Mouse (Mus musculus) erythroblast, embryonic 14.5 days (primary cell): ENCODE results near the gene Tsc22d4.

ENCODE experiments used
- GATA1 ChIP-seq: IDR thresholded peaks from 2 replicates; pipeline ENCODE4 v1.6.1; 2012; ENCODE audit warnings: low read length, inconsistent platforms, mixed read lengths
- TAL1 ChIP-seq: IDR thresholded peaks from 3 replicates; pipeline ENCODE4 v1.6.1; 2012; ENCODE audit warnings: low read length, inconsistent platforms, mixed read lengths

- no peak for TF ChIP-seq GATA1
- TF ChIP-seq TAL1, result no peak
These were observed 11.1 kb upstream of the Tsc22d4 start for GRCm38 (mm10) chr5:137734289-137735061.
